Mouse (Mus musculus): Measurements from ENCODE around the gene Tbc1d8. TPM values are rescaled to one million over a fixed set of nuclear protein-coding genes. Genes with fewer than 3 reads are reported as not detected.

The Tbc1d8 gene
- polyA plus RNA-seq (2014; fragmentation: Illumina TruSeq; extraction: RNeasy Lipid Tissue Mini Kit (QIAGEN cat#74804); ENCODE audit: low read depth, low replicate concordance): 82.2 TPM

DNA sequence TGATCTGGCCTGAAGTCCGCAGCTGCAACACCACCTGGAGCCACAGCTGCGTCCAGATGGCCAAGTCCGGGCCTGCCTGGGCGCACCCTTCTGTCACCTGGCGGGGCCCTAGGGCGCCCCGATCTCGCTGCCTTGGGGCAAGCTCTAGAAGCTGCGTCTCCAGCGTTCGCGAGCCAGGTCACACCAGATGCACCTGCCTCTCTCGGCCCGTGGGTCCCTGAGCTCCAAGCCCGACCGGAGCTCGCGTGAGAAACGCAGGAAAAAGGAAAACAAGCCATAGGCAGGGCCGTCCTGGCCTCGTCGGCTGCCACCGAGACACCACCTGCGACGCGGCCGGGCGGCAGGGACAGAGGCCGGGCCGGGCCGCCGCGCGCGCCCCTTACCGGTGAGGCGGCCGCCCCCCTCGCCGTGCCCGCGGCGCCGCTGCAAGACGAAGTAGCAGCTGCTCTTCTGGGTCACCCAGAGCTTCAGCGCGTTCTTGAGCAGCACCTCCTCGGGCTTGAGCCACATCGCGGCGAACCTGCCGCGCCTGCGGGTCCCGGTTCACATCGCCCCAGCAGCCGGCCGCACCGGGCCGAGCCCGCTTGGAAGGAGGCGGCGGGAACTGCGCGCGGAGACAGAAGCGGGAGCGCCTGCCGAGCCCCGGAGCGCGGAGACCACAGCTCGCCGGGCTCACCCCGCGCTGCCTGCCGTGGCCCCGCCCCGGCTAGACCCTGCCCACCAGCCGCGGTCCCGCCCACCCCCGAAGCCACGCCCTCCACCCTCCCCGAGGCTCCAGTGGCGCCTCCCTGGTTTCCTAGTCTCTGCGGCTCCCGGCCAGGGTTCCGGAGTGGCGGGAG lies at the start of gene Tbc1d8:
Gene Tbc1d8, minus strand, starts transcription at position 699 of the 839 bp plus-strand sequence.

DNA sequence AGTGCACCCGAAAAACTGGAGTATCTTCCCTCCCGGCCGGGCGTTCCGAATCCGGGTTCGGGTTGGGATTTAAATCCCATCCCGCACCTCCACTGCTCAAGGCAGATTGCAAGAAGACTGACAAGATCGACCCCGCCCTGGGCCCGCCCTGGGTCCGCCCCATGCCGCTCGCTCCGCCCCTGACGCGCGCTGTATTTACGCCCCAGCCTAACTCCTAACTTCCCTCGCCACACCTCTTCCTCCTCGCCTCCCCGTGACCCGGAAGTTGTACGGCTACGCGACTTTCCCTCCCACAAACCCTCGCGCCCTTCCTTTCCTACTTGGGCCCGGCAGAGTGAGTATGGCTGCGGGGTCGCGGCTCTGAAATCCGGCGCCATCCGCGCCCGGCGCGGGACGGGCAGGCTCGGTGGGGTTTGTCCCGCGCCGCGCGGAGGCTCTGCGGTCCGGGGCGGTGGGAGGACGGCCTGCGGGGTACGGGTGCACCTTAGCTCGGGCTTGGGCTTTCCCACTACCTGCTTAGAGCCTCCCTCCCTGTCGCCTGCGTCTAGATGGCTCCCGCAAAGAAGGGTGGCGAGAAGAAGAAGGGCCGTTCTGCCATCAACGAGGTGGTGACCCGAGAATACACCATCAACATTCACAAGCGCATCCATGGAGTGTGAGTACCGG lies 110.8 kb downstream of the Tbc1d8 start, which contains the start of gene Rpl31:
Gene Rpl31, plus strand, starts transcription at position 242 of the 666 bp plus-strand sequence.

Other genes starting within 250 kb of the Tbc1d8 start
- 971 TPM for gene Rpl31, start 110.9 kb downstream of the Tbc1d8 start, polyA plus RNA-seq (2014; fragmentation: Illumina TruSeq; extraction: RNeasy Lipid Tissue Mini Kit (QIAGEN cat#74804); ENCODE audit: low read depth, low replicate concordance)
- gene Cnot11, start 56.2 kb upstream of the Tbc1d8 start, polyA plus RNA-seq (2014; fragmentation: Illumina TruSeq; extraction: RNeasy Lipid Tissue Mini Kit (QIAGEN cat#74804); ENCODE audit: low read depth, low replicate concordance): 16.3 TPM
- gene Rnf149, start 98.7 kb upstream of the Tbc1d8 start, polyA plus RNA-seq (2014; fragmentation: Illumina TruSeq; extraction: RNeasy Lipid Tissue Mini Kit (QIAGEN cat#74804); ENCODE audit: low read depth, low replicate concordance): 339 TPM
- 4.5 TPM for gene Creg2, start 172.7 kb upstream of the Tbc1d8 start, polyA plus RNA-seq (2014; fragmentation: Illumina TruSeq; extraction: RNeasy Lipid Tissue Mini Kit (QIAGEN cat#74804); ENCODE audit: low read depth, low replicate concordance)
- gene Rfx8, start 242.2 kb upstream of the Tbc1d8 start, polyA plus RNA-seq (2014; fragmentation: Illumina TruSeq; extraction: RNeasy Lipid Tissue Mini Kit (QIAGEN cat#74804); ENCODE audit: low read depth, low replicate concordance): 1.6 TPM